Mouse (Mus musculus): Measurements from ENCODE around the gene Atcay.
A peak's percentile ranks its signal among the peaks of the same experiment; 100 is the strongest.

The Atcay gene

DNA sequence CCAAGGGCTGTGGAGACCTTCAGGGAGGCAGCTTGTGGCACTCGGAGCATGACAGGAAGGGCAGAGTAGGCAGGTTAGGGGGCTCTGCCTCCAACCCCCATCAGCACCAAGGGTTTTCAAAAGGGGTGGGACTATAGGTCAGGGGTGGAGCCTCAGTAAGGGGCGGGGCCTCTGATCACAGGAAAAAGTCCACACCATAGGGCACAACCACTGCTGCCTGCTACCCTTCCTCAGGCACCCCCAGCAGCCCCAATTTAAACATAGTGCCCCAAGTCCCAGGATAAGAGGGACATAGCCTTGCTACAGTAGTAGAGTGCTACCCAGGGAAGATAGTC lies 68.3 kb downstream of the Atcay start:
- no peak for DNase-seq (ENCODE audit: inconsistent age in 2 of 2, low spot score in 1 of 2)

GRCm38 (mm10) chr10:81161602-81162317 lies 68.9 kb downstream of the Atcay start:
- peak; percentile 65 to 76 for DNase-seq (ENCODE audit: inconsistent age in 2 of 2, low spot score in 1 of 2)

DNA sequence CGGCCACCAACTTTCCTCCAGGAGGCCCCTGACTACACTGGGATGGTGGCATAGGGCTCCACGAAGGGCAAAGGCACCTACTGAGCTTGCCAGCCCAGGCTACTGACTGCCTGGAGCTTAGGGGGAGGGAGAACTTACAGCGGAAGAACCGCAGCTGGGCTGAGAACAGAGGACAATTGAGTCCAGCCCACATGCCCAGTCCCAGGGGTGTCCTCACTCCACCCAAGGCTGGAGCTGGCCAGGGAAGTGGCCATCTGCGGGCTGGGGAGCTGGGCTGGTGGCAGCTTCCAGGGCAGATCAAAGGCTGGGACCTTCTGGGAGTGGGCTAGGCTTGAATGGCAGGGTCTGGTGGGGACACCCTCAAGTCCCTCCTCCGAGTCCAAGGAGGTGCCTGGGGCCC lies 75.9 kb downstream of the Atcay start:
- no peak for DNase-seq (ENCODE audit: inconsistent age in 2 of 2, low spot score in 1 of 2)

All from adrenal gland, adult (tissue).